Mouse (Mus musculus) midbrain, embryonic 10.5 days (tissue): ENCODE measurements at regions not wholly inside any gene's neighbourhood (a gene's known extent, or its start where the extent isn't known, plus 50 kb on each side); places are given as distances from the start of the nearest gene placed in this dataset.
"Not testable (repeated sequence)": the region's sequence is repeated elsewhere in the genome, so short reads cannot be mapped to it uniquely, and the experiment has no call there.

ENCODE experiments used
- DNase-seq: peaks from one replicate; pipeline ENCODE4 v3.0.0-alpha.2; 2017; ENCODE audit warnings: low spot score
- H3K27ac ChIP-seq: fragments of 300-500 bp; sonication (generic); replicated peaks from 2 replicates; pipeline ENCODE4 v1.5.1; 2016; ENCODE audit warnings: mild to moderate bottlenecking
- H3K27me3 ChIP-seq: fragments of 300-500 bp; sonication (generic); 2 replicates; pipeline ENCODE4 v1.6.1; 2016; ENCODE audit warnings: low read depth, mild to moderate bottlenecking; ENCODE audit not compliant: poor library complexity, severe bottlenecking
- H3K36me3 ChIP-seq: fragments of 300-500 bp; sonication (generic); 2 replicates; pipeline ENCODE4 v1.6.1; 2016; ENCODE audit warnings: mild to moderate bottlenecking, moderate library complexity
- H3K4me1 ChIP-seq: fragments of 300-500 bp; sonication (generic); 2 replicates; pipeline ENCODE4 v1.6.1; 2016
- H3K4me3 ChIP-seq: fragments of 300-500 bp; sonication (generic); 2 replicates; pipeline ENCODE4 v1.5.1; 2016; ENCODE audit warnings: mild to moderate bottlenecking, moderate library complexity
- H3K9me3 ChIP-seq: fragments of 300-500 bp; sonication (generic); replicated peaks from 2 replicates; pipeline ENCODE4 v1.6.1; 2016; ENCODE audit warnings: mild to moderate bottlenecking
- WGBS: fragments of 180-500 bp; shearing (Covaris S2); methylation state at CpG from one replicate; pipeline ENCODE4 v1.1.7; 2016; 5-methylcytosine and 5-hydroxymethylcytosine counted together

GRCm38 (mm10) chr8:52158176-52158575 lies 1353.4 kb upstream of the Aga start:
- H3K27ac ChIP-seq = no peak overlapping the region
- H3K4me1 ChIP-seq = no peaks in the 10 kb centered on the region
- no peak overlapping the region for H3K4me3 ChIP-seq
- no peak for DNase-seq
- no peaks in the 10 kb centered on the region for H3K36me3 ChIP-seq
- no peaks in the 10 kb centered on the region for H3K9me3 ChIP-seq
- WGBS = 93% methylated on average over 3 of the region's 3 CpGs
- H3K27me3 ChIP-seq = no peaks in the 10 kb centered on the region

- not testable (repeated sequence) for H3K9me3 ChIP-seq, H3K27ac ChIP-seq, H3K36me3 ChIP-seq, H3K4me1 ChIP-seq, H3K27me3 ChIP-seq, H3K4me3 ChIP-seq, DNase-seq
- 93% methylated on average over 14 of the region's 14 CpGs for WGBS
These were observed 1314.6 kb upstream of the Aga start for GRCm38 (mm10) chr8:52196934-52197333.

DNA sequence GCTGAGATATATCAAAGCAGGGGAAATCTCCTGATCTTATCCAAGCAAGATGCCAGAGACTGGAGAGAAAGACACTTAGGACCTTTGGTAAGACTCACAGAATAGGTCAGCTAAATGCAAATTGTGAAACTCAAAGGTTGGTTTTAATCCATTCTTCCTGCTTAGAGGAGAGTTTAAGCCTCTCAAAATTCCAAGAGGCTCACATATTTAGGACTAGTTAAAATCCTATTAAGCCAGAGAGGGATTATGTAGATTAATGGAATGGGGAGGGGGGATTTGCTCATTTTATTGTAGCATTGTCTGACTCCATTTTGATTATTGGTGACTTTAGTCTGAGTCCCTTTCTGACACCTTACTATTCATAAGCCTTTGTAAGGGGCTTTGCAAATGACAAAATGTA lies 1284.0 kb upstream of the Aga start:
- Histone ChIP-seq H3K27me3 (peaks cover 65% of the 10 kb centered on the region), H3K4me1 (peaks cover 11% of the 10 kb centered on the region), H3K9me3 (no peaks in the 10 kb centered on the region), H3K4me3 (no peak overlapping the region), H3K36me3 (no peaks in the 10 kb centered on the region), H3K27ac (no peak overlapping the region)
- no peak for DNase-seq

DNA sequence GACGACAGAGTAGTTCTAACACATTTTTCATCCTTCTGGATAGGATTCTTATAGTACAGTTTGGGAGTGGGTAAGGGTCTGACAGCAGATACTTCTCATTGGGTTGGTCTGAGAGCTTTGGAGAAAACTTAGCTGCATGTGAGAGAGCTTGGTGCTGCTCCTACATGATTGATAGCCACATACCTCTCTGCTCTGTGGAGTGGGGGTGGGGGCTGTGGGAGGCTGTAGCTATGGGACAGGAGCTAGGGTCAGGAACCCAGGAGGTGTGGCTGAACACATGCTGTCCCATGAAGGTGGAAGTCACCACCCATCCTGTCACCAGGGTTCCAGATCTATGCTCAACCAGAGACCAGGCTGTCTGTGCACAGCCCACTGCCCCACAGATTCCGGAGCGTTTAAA lies 1255.5 kb upstream of the Aga start:
- no peak overlapping the region for H3K4me3 ChIP-seq
- H3K9me3 ChIP-seq = no peaks in the 10 kb centered on the region
- H3K4me1 ChIP-seq = no peaks in the 10 kb centered on the region
- H3K36me3 ChIP-seq = no peaks in the 10 kb centered on the region
- no peaks in the 10 kb centered on the region for H3K27me3 ChIP-seq
- no peak overlapping the region for H3K27ac ChIP-seq
- DNase-seq = no peak
- 83% methylated on average over 3 of the region's 3 CpGs for WGBS
